Mouse (Mus musculus): ENCODE measurements around the gene Dcp1a.
A peak's percentile ranks its signal among the peaks of the same experiment; 100 is the strongest.

The Dcp1a gene

DNA sequence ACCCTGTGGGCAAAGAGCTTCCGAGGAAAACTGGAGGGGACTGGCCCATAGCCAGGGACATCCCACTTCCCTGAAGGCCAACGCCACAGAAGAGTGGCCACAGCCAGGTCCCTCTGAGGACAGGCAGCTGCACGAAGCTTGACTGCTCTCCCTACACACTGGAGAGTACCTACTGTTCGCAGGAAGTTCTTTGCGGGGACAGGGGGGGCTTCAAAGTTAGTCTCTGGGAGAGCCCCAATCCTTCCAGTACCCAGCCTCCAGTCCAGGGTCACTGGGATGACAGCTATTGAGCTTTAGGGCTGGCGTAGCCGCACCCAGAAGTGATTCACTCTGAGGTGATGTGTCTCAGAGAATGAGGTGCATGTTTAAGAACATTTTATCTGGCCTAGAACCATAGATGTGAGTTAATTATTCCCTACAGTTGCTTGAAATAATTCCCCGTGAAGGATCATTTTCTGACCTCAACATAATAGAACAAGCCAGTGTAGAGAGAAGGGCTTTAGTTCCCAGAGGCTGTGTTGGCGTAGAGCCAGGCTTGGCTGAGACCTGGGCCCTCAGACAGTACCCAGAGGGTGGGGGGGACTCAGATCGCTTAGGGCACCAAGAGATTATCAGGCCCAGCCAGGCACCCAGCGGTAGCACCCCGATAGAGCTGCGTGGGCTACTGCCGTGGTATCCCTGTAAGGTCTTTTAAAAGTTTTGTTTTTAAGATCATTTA, 82.3 kb downstream of the Dcp1a start:
- peak in 1 of 2 experiments; percentile 57 for DNase-seq

- DNase-seq = no peak
Observed at GRCm38 (mm10) chr14:30562343-30562742, 83.0 kb downstream of the Dcp1a start.

GRCm38 (mm10) chr14:30564451-30564850, 85.1 kb downstream of the Dcp1a start:
- DNase-seq = peak in 1 of 2 experiments; percentile 51

DNA sequence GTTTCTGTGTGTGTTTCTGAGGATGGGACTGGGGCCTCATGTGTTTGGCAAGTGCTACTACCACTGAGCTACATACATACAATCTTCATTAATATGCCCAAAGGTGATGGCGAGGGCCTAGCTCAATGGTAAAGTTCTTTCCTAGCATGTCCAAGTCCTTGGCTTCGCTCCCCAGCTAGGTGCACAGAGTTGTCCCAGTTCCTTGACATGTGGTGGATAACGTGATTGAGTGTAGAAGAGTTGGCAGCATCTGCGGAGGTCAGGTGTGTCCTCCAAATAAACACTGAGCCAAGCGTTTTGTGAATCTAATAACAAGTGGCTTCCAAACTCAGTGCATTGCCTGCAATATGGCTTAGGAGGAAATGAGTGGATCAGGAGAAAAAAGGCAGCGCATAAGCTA, 87.0 kb downstream of the Dcp1a start:
- DNase-seq = no peak

DNA sequence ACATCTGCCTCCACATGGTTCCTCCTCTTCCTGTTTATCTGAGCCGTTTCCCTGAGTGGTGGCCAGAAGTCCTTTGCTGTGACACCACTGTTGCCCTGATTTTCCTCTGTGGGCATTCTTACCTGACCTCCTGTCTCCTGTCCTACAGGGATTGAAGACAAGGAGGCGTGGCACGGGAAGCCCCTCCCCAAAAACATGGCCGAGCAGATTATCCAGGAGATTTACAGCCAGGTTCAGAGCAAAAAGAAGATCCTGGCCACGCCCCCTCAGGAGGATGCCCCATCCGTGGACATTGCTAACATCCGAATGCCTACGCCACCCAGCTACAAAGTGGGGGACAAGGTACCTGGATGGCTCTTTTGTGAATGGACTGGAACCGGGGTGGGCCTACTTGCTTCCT, 88.7 kb downstream of the Dcp1a start:
- DNase-seq = no peak

DNA sequence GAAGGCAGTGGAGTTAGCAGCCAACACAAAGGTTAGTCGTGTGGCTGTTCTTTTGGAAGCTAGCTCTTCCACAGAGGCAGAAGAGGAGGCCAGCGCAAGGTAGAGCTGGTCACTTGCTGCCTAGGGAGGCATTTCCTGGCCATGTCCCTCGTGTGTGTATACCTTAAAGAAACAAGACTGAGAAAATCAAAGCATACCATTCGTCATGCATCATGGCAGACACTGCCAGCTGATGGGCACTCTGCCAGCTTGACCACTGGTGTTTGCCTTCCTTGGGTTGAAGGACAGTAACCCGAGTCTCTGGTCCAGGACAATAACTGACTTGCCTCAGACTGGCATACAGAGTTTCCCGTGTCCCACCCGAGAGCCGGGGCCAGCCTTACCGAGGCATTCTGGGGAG, 91.0 kb downstream of the Dcp1a start:
- DNase-seq = no peak

DNA sequence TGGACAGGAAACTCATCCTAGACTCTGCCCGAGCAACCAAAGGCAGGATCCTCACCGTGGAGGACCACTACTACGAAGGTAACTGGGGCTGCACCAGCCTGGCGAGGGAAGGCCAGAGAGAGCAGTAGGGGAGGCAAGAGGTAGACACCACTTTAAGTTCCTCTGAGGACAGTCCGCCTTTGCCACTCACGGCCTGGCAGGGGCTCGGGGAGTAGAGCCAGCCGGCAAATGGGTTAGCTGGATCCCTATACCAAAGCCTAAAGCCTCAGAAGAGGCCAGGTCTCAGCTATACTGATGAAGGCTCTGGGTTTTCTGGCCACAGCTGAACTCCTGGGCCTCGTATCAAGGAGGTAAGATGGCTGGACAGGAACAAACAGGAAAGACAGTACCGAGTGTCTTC, 92.9 kb downstream of the Dcp1a start:
- DNase-seq = no peak

DNA sequence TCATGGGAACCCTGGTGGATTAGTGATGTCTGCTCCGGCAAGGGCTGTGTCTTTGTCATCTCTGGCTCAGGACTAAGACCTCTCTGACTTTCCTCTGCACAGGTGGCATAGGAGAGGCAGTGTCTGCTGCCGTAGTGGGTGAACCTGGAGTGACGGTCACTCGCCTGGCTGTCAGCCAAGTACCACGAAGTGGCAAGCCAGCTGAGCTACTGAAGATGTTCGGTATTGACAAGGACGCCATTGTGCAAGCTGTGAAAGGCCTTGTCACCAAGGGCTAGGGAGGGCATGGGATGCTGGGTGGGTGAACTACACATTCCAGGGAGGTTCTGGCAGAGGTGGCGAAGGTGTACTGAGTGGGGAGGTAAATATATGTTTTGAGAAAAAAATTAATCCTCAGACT, 93.9 kb downstream of the Dcp1a start:
- DNase-seq = no peak

DNA sequence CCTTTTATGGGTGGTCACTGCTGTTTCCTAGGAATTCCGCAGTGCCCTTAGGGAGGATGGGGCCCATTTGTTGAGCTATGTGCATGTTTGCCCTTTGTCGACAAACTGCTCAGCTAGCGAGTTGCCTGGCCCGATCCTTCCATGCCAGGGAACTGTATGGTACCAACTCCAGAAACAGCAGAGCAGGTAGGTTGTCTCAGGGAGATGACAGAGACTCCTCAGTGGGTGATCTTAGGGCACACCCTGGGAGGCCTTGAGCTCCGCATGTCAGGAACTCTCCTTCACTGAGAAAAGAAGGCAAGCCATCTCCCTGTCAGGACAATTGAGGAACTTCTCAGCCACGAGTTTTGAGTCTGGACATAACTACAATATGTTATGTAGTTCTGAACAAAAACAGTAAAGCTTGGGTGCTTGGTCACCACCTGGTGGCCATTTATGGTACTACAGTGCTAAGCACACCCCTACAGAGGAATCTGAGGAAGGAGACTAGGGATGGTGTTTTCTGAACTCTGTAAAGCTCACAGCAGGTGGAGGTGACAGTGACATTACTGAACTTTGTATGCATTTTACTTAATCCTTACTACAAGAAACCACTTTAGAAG, 94.7 kb downstream of the Dcp1a start:
- DNase-seq = peak; percentile 80 to 86

- no peak for DNase-seq
Observed at GRCm38 (mm10) chr14:30575791-30576190, 96.5 kb downstream of the Dcp1a start.

DNA sequence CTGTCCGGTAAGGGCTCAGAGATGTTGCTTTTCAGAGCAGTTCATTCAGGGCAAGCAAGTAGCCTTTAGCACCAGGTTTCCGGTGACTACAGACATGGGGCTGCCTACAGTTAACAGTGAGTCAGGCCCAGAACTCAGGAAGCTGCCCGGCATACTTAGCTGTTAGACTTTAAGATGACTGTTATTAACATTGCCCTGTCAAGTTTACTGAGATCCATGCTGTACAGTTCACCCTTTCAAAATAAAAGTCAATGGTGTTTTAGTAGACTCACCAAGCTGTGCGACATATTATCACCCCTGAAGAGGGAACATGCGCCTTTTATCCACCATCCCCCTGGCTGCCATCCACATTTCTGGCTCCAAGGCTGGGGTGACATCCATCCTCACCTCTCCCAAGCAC, 96.9 kb downstream of the Dcp1a start:
- DNase-seq = no peak

Measured in cerebellum, postnatal 25 days (tissue).